Mouse (Mus musculus) adipocyte (in vitro differentiated cells): ENCODE measurements at regions not wholly inside any gene's neighbourhood (a gene's known extent, or its start where the extent isn't known, plus 50 kb on each side); places are given as distances from the start of the nearest gene placed in this dataset.

Experiments
- DNase-seq: peaks from one replicate; pipeline ENCODE4 v3.0.0-alpha.2; 2016; ENCODE audit warnings: low spot score

DNA sequence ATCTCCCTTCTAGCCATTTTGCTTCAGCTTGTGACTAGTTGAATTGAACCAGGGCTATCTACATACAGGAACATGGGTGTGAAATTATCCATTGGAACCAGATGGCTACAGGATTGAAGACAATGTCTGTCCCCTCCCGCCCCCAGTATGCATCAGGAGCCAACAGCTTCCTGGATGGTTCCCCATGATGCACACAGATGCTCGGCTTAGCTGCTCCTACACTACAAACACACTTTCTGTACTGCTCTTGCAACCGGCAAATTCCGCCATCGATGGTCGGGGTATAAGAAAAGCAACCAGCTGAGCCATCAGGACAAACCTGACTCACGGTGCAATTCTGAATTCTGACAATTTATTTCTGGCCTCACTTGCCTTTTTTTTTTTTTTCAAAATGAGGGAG, 258.9 kb downstream of the Tle3 start:
- no peak for DNase-seq

DNA sequence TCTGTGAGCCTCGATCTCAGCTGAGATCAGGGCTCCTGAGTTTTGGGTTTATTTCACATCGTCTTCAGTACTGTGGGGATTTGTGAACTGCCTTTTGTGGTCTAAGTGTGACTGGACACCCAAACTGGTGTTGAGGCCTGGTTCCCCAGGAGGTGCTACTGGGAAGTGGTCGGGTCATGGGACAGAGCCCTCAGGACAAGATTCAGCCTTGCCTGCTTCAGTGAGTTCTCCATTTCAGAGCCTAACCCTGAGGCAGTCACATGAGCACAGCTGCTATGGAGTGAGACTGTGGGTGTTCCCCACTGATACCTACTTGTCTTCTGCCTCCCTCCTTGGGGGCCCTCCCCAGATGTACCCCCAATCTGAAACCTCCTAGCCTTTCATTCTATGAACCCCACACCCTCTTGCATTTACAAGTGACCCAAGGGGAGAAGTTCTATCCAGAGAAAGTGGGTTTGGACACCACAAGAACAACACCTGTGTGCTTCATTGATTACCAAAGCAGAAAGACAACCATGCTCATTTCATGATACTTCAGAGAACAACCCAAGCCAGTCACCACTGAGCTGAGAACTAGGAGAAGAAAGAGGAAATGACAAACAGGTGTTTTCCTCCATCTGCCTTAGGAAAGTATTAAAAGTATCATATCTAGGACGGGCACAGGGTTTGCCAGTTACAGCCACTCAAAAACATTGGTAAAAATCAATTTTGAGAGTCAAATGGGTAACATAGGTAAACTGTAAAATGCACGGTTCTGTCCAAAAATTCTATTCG, 255.8 kb downstream of the Tle3 start:
- DNase-seq: no peak

DNA sequence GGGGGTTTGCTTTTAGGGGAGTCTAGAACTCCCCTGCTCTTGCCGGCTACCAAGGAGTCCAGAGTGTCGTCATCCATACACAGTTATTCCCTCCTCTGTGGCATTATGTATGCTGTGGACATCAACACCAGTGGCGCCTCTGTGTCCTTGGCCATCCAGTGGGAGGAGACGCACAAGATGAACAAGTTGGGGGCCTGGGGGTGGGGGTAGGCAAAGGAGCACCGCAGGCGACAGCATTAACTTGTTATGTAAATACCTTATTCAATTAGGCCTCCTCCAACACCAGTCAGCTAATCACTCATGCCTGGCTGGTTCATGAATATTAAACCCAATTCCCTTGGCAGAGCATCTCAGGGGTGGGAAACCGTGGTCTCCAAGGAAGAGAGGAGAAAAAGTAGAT, 250.8 kb downstream of the Tle3 start:
- no peak for DNase-seq

DNA sequence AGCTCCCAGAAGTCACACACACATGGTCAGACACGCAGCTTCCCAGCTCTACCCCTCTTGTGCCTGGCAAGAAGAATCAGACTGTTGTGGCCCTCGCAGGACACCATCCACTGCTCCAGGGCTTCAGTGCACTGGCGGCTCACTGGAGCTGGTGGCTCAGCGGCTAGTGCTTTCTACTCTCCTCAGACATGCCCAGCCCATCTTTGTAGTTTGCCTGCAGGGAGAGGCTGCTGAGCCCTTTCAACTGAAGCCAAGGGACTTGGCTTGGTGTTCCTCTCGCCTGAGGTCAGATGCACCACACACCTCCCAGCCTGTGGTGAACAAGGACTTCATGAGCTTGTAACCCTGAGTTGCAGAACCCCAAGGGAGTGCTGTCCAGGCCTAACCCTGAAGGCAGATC, 249.8 kb downstream of the Tle3 start:
- DNase-seq: no peak

DNA sequence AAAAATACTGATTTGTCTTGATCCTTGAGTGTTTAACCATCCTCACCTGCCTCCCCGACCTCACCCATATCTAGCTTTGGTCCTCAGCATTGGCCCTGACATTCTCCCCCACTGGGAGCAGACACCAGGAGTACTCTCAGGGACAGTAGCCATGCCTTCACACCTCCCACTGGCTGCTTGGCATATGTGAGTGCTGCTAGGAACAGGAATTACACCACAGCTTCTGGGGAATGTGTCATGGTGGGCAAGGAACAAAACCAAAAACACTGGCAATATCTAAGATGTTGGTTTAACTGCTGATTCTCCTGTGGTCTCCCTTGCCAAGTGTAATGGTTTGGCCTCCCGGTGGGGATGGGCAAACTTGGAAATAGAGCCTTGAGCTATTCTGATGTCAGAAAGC, 248.6 kb downstream of the Tle3 start:
- no peak for DNase-seq

DNA sequence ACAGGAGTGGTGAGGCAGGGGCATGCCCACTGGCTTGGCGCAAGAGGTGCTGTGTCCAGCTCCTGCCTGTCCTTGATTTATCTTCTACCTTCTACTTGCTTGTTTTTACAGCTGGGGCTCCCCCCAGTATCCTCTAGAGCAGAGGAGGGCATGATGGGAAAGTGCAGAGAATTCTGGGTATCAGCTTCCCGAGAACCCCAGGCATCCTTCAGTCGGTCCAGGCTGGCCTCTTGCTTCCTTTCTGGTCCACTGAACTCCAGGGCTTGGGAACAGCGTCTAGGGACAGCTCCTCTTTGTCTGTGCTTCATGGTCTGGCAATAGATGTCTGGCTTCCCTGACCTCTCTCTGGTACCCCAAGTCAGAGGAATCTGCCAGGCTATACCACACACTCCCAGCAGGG, 247.9 kb downstream of the Tle3 start:
- DNase-seq: no peak

DNA sequence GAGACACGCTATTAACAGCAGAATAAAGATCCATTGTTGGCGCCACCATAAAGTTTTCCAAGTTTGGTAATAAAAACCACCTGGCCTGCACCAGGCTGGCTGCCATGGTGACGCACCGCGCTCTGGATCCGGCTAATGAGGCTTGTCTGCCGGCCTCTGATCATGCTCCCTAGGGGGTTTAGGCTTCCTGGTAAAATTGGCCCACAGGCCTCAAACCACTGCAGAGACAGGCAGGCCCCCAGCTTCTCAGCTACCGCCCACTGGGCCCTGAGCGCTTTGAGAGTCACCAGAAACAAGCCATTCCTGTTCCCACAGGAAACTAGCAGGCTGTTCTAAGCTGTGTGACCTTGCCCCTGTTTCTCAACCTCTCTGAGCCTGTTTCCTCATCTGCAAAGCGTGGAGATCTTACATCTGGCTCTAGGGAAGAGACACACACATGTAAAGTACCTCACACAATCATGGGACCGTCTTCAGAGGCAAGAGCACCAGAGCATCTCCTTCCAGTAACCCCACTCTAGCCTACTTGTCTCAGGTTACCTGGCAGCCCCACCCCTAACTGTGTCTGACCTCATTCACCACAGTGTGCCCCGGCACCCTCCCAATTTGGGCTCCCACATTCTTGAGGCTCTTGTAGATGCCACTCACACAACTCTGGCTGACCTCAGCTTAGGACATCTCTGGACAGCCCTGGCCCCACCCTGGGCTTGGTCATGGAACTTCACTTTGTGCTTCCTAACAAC, 246.5 kb downstream of the Tle3 start:
- no peak for DNase-seq

DNA sequence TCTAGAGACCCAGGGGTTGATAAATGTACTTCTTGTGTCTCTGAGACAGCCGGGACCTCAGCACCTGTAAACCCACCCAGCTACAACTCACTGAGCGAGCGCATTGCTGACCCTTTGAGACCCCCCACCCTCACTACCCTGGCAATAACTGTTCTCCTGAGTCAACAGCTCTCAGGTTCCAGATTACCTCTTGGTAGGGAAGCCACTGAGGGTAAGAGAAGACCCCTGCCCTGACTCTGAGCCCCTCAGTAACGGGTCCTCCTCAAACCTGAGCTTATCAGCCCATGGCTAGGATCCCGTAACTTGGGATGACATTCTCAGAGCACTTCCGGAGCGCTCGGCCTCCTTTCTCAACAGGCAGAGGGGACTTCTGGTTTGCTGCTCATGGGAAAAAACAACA, 245.8 kb downstream of the Tle3 start:
- no peak for DNase-seq

DNA sequence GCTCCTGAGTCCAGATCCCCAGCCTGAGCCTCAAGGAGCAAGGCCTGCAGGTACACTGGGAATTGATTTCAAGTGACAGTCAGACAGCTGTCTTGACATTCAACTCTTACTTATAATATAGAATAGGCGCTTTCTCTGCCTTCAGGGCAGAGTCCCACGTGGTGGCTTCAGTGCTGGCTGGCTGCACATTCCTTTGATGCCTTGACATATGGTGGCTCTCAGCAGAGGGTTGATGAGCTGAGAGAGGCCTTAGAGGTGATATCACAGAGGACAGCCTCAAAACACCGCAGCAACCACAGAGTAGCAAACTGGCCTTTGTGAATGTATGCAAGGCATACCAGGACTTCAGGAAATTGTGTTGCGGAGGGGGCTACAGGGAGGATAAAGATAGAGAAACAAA, 243.4 kb downstream of the Tle3 start:
- DNase-seq: no peak

DNA sequence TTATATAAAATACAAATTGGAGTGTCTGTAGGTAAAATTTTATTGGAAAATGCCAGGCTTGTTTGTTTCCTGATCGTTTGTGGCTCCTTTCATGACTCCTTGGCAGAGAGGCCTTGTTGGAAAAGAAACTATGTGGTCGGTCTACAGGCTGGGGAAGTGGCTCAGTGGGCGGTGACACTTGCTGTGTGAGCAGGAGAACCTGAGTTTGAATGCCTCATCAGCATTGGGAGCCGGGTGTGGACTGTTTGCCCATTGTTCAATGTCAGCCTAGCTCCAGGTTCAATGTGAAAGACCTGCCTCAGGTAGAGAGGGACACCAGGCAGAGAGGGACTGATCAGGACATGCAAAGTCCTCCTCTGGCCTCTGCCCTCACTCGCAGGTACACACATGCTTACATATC, 235.4 kb downstream of the Tle3 start:
- no peak for DNase-seq

DNA sequence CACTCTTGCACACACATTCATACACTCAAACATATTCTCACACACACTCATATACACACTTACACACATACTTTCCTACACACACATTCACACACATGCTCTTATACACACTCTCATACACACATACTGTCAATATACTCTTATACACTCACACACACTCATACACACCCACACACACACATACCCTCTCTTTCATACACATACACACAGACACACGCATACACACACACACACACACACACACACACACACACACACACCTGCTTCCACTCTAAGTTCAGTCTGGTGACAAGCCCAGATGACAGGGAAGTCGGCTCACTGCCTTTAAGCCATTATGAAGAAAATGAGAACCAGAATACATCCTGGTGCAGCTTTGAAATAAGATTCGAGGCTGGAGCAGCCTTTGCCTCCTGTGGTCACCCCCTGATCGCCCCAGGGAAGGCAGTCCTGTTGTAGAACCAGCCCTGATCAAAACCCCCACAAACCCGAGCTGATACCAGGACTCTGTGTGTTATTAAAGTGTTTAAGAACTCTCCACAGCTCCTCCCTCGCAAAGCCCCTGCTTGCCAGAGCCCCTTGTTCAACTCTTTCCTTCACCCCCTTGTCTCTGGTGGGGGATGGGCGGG, 230.3 kb downstream of the Tle3 start:
- DNase-seq: no peak

DNA sequence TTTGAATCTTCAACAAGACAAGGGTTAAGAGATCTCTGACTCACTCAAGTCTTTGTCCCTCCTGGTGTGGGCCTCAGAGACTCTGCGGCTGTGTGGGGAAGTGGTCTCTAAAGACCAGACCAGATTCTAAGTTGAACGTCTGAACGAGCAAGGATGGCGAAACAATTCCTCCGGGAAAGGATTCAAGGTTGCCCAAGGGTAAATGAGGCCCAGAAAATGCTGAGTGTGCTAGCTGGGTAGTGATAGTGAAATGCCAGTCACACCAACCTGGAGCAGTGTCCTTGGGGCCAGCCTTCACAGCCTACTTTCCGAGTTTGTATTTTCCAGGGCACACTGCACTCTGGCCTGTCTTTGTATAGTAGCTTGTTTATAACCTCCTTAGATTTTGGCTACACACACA, 229.7 kb downstream of the Tle3 start:
- DNase-seq: no peak

DNA sequence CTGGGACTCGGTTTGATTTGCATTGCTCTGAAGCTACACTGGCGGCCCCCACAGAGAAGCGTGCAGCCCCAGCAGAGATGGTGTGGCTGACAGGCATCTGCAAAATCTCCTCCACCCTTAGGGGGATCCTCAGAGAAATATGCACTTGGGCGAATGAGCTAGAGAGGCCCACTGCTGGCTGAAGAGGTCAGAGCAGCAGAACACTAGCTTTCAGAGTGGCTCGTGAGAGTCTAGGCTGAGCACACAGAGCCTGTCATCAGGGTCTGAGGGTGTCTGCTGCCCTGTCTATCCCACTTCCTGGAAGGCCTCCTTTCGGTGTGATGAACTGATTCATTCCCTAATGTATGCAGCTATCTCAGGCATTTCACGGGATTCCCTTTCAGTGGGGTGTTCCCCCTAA, 225.1 kb downstream of the Tle3 start:
- no peak for DNase-seq

DNA sequence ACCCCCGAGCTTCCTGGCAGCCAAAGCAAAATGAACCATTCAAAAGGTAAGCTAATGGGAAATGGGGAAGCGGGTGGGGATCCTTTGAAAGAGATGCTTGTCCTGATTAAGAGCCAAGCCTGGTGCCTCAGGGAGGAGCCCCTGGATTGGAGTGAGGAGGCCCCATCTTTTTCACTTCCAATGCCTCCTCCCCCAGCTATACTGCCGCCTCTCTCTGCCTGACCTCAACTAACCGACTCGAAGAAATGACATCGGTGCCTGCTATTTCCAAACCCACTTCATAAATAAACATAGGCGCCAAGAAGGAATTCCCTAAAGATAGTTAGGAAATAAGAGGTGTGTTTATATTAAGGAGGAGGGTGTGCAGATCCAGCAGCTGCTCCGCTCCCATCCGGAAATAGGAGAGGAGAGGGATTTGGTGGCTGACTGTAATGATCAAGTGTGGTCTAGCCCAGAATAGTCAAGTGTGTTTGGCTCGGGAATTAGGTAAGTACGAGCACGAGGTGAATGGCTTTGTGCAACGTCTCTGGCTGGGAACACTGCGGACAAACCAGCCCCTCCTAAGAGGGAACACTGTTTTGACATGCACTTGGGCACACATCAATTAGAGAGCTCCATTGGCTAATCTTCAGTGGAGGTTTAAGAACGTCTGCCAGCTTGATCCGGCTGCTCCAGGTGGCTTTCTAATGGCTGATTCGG, 224.4 kb downstream of the Tle3 start:
- no peak for DNase-seq

DNA sequence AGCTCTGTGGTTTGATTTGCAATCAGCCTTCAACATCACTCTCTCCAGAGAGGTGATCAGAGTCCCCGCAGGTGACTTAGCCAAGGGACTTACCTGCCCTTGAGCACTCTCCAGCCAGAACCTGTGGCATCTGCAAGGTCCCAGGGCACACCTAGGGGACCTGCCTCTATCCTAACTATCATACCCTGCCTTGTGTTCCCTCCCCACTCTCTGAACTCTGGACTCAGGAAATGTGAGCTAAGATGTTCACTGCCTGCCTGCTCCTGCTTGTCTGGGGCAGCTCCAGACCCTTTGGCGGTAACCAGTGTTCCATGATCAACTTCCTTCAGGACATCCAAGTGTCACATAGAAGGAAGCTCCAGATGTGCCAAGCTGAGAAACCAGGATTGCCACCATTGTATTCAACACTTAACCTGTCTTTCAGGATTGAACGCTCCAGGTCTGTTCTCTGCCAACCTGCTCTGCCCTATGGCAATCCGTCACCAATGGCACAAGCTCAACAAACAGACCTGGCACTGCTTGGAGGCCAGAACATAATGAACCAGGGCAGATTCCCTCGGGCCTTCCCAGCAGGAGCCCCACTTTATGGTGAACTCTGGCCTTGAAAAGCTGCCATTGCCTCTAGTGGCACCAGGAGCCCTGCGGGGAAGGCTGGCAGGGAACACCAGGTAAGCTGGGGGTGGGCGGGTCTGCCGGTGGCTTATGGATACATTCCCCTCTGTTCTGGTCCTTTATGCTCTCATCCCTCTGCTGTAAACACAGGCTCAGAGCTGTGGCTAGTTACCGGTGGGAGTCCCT, 223.2 kb downstream of the Tle3 start:
- peak; percentile 10 for DNase-seq

DNA sequence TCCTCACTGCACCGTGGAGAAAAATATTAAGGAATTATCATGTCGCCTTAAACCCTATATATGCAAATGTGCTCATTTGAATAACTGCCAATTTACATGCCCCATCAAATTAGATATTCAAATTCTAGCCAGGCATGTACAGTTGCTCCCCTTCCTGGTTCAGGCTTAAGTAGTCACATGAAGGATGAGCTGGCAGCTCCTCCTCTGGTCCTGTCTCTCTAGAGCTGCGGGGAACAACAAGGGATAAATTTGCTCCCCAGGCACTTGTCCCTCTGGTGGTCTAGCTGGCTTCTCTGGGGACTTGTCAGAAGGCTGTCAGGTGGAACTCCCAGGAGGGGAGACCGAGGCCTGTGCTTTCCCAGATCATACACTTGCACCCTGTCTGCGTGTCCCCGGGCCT, 221.8 kb downstream of the Tle3 start:
- DNase-seq: no peak

DNA sequence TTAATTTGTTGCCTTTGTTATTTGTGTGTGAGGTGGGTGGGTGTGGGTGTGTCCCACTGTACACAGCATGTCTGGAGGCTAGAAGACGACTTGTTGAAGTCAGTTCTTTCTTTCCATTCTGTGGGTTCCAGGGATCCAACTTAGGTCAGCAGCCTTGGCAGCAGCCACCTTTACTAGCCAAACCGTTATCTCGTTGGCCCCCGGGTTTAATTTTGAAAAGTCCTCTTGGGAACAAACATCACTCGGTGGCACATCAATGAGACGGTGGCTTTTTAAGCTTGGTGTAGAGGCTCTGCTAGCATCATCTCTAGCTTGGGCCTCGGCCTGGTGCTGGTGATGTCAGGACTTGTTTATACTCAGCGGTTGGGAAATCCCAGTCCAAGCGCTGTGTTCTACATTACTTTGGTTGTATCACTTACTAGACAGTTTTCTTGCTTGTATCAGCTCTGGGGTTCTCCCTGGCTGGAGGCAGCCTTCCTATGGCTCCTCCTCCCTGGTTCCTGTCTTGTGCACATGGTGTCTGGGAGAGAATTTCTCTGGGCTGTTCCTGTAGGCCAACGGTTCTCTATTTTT, 217.6 kb downstream of the Tle3 start:
- DNase-seq: no peak

DNA sequence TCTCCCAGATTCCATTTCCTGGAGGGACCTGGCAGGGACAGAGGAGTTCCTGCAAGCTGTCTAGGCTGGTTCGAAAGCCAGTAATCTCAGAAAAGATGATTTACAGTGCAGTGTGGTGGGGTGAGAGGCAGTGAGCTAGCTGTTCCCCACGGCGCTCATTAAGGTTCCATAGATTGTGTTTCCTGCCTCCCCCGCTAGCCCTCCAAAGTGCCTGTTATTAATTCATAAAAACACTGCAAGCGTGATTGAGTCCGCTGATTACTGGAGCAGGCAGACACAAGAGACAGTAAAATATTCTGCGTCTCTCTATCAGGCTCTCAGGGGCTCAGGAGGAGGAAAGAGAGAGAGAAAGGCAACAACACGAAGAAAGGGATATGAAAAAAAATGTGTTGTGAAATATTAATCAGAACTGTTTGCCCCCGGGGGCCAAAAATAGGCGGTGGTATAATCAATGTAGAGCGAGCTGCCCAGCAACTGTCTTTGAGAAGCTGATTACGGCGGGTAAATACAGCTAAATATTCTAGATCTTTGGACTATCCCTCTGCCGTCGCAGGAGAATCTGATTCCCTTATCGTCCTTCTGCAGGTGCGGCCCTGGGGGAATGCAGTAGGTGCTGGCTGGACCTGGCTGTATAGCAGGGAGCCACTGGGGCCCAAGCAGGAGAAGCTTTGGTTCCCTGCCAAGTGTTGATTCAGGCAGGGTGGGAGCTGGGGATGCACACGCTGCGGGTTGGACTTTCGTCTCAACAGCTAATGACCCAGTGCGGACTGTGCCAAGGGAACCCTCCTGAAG, 211.3 kb downstream of the Tle3 start:
- DNase-seq: no peak

DNA sequence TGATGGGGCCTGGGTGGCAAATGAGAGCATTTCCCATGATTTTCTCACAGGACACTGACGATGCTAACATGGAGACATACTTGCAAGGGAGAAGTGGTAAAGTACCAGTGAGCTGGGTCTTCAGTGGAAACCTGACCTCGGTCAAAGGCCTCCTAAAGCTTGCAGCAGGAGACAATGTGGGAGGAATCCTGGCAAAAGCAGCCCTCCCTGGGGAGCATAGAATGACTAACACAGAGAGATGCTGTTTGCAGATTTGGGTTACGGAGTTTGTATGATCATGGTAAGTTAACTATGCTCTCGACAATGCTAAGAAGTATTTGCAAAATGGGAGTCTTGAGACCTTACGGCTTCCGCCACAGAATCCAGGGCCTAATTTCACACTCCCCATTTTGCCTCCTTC, 208.9 kb downstream of the Tle3 start:
- peak; percentile 11 for DNase-seq

DNA sequence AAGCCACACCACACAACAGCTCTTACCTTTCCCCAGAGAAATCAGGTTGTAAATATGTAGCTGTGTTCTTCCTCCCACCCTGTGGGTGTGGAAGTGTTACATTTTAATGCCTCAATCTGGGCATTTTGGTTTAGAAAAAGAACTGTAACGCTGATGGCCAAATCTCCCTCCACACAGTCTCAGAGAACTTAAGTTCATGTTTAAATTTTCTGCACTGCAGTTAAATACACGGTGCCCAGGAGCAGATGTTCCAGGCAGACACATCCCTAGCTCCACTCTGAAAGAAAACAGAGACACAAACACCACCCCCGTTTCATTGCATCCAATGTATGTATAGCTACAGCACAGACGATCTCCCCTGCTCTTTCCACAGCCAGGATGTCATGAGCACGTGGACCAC, 206.1 kb downstream of the Tle3 start:
- DNase-seq: no peak
